Mouse (Mus musculus): ENCODE measurements around the gene B3galt1. TPM values are rescaled to one million over a fixed set of nuclear protein-coding genes. Genes with fewer than 3 reads are reported as not detected.

Gene B3galt1
- polyA plus RNA-seq, 1 experiment from 2014 or later = 15.3 TPM

DNA sequence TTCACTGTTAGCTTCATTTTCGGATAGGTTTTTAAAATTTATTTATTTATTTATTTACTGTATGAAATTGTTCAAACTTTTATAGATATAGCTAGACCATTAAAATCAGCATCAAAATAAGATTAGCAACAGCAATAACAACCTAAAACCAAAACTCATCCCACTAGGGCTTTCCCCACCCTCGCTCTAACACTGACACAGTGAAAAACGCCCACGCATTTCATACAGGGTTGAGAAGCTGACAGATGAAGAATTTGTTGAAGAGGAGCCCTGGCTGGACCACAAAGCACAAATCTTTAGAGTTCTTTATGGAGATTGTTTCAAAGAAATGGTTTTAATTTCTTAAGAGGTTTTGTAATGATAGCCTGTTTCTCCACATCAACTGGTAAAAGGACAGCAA lies 596.3 kb downstream of the B3galt1 start:
- Histone ChIP-seq H3K36me3 (ENCODE audit: control insufficient read depth, insufficient read depth, low read length) (no peaks in the 10 kb centered on the region), H3K4me3 (ENCODE audit: low read depth, low read length) (no peak overlapping the region), H3K27me3 (ENCODE audit: control insufficient read depth, insufficient read depth, low read length) (no peaks in the 10 kb centered on the region), H3K4me2 (no peak overlapping the region), H3K27ac (ENCODE audit: low read depth, low read length) (no peak overlapping the region), H3K4me1 (ENCODE audit: control insufficient read depth, insufficient read depth, low read length) (no peaks in the 10 kb centered on the region), H3K9ac (ENCODE audit: low read length) (no peak overlapping the region), H3K9me3 (ENCODE audit: control insufficient read depth, low read length) (no peaks in the 10 kb centered on the region)
- no peak for DNase-seq (ENCODE audit: low spot score, missing footprints)
- no peak for ATAC-seq (ENCODE audit: low FRiP score)
- 90% methylated on average over 4 of the region's 4 CpGs for WGBS

DNA sequence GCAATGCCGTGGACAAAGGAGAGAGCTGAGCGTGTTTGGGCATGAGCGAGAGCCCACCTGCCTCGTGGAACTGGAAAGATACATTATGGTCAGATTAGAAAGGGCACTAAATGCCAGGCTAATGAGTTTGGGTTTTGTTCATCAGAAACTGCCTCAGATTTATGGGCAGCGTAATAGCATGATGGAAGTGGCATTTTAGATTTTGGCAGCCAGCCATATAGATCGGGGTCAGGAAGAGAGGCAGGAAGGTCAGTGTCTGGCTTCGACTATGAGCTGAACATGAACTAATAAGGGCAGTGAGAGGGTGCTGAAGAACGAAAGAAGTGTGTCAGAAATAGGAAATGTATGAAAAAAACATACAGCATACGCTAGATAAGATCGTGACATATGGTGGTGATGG lies 605.6 kb downstream of the B3galt1 start:
- ATAC-seq (ENCODE audit: low FRiP score) (no peak), DNase-seq (ENCODE audit: low spot score, missing footprints) (no peak)
- H3K27ac ChIP-seq (ENCODE audit: low read depth, low read length) = no peak overlapping the region
- H3K4me2 ChIP-seq = no peak overlapping the region
- H3K9ac ChIP-seq (ENCODE audit: low read length) = no peak overlapping the region
- no peaks in the 10 kb centered on the region for H3K36me3 ChIP-seq (ENCODE audit: control insufficient read depth, insufficient read depth, low read length)
- H3K4me1 ChIP-seq (ENCODE audit: control insufficient read depth, insufficient read depth, low read length) = 0 out of 2 replicates have a peak, but pooled peaks cover 2% of the 10 kb centered on the region
- H3K9me3 ChIP-seq (ENCODE audit: control insufficient read depth, low read length) = no peaks in the 10 kb centered on the region
- no peaks in the 10 kb centered on the region for H3K27me3 ChIP-seq (ENCODE audit: control insufficient read depth, insufficient read depth, low read length)
- WGBS = 90% methylated on average over 10 of the region's 10 CpGs
- no peak overlapping the region for H3K4me3 ChIP-seq (ENCODE audit: low read depth, low read length)

Small RNA genes lying within 50 kb of the gene (microRNA-seq; reads per million reads assigned to microRNA genes)
- gene Mir6335 (not detected), gene Mir7224 (10.0 reads per million, percentile 30 among the genes with 10 or more reads in this experiment)

Other genes with a start within 250 kb of the B3galt1 start
- not detected in 2 replicates for gene Gm21830, start 152.1 kb upstream of the B3galt1 start, polyA plus RNA-seq (2014; fragmentation: Nextera tagmentation; extraction: Ambion mirVana)
- gene Gm26727, start 132.7 kb upstream of the B3galt1 start, polyA plus RNA-seq (2014; fragmentation: Nextera tagmentation; extraction: Ambion mirVana) = not detected in 2 replicates
- not detected in 2 replicates for gene Xirp2, start 119.9 kb upstream of the B3galt1 start, polyA plus RNA-seq (2014; fragmentation: Nextera tagmentation; extraction: Ambion mirVana)

All from midbrain, embryonic 11.5 days (tissue).